Mouse (Mus musculus): Measurements from ENCODE around the gene Rtn4.

DNA sequence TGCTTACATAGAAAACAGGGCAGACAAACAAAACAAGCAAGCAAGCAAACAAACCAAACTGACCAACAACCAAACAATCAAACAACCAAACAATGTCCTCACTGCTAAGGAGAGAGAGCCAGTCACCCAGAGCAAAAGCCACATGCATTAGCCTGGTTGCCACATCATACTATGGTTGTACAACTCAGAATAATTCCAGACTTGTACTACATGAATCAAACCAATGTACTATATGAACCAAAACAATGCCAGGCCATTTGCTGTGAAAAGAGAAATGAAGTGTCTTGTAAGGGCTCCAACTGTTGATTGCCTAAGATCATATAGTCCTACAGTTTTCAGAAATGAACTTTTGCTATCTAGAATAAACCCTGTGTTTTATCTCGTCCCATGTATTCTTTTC lies 95.8 kb downstream of the Rtn4 start:
- TF ChIP-seq CTCF (IDR thresholded peaks at IDR 0.05; ENCODE audit: control insufficient read depth, insufficient read depth, low read length) = no peak
- TF ChIP-seq POLR2A (IDR thresholded peaks at IDR 0.05; ENCODE audit: borderline replicate concordance, control insufficient read depth, low read depth, low read length) = no peak
